Mouse (Mus musculus) heart, adult 2 months (tissue): ENCODE data around the gene Cavin1.

ENCODE experiments used
- CTCF ChIP-seq: fragments of 200-600 bp; IDR thresholded peaks from 2 replicates; pipeline ENCODE4 v1.8.1; 2022; ENCODE audit warnings: antibody characterized with exemption, mild to moderate bottlenecking, moderate library complexity
- POLR2A ChIP-seq: fragments of 200-500 bp; IDR thresholded peaks from 2 replicates; pipeline ENCODE4 v1.6.1; 2011; ENCODE audit warnings: mild to moderate bottlenecking, low read depth, low read length, control low read depth; ENCODE audit not compliant: insufficient read depth

GRCm38 (mm10) chr11:100918007-100918406, 52.7 kb downstream of the Cavin1 start:
- TF ChIP-seq CTCF (no peak), POLR2A (no peak)
